Mouse (Mus musculus): Measurements from ENCODE around the gene Tcp10c. TPM values are rescaled to one million over a fixed set of nuclear protein-coding genes. Genes with fewer than 3 reads are reported as not detected.
A peak's percentile ranks its signal among the peaks of the same experiment; 100 is the strongest.
"Not testable (repeated sequence)": the region's sequence is repeated elsewhere in the genome, so short reads cannot be mapped to it uniquely, and the experiment has no call there.

Gene Tcp10c
- polyA plus RNA-seq, 1 experiment from 2014 or later = not detected

- not testable (repeated sequence) for H3K27ac ChIP-seq (ENCODE audit: low read depth, low read length); DNase-seq (ENCODE audit: low spot score, missing footprints); H3K4me2 ChIP-seq; H3K36me3 ChIP-seq (ENCODE audit: control insufficient read depth, insufficient read depth, low read length); H3K9me3 ChIP-seq (ENCODE audit: control insufficient read depth, low read length); H3K4me1 ChIP-seq (ENCODE audit: control insufficient read depth, insufficient read depth, low read length); H3K27me3 ChIP-seq (ENCODE audit: control insufficient read depth, insufficient read depth, low read length); H3K4me3 ChIP-seq (ENCODE audit: low read depth, low read length); H3K9ac ChIP-seq (ENCODE audit: low read length); ATAC-seq (ENCODE audit: low FRiP score)
- 67% methylated on average over 3 of the region's 6 CpGs for WGBS
These were observed 16.4 kb downstream of the Tcp10c start for GRCm38 (mm10) chr17:13370746-13371145.

DNA sequence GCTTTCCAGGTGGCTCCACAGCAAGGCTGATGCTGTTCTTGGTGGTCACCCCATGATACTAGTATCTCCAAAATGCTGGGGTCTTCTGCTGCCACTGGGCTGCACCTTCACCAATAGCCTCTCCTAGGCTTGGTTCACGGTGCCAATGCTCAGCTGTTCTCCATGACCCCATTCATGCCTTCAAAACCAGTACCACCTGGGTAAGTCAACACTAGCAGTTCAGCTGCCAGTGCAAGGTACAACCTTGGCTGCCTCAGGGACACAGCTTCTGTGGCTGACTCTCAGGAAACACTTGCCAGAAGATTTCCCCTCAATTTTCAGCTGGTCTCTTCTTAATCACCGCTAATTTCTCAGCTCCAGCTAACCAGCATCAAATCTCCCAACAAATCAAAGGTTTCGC is 24.0 kb downstream of the Tcp10c start:
- H3K27ac ChIP-seq (ENCODE audit: low read depth, low read length); H3K27me3 ChIP-seq (ENCODE audit: control insufficient read depth, insufficient read depth, low read length); H3K4me1 ChIP-seq (ENCODE audit: control insufficient read depth, insufficient read depth, low read length); H3K9ac ChIP-seq (ENCODE audit: low read length); H3K4me3 ChIP-seq (ENCODE audit: low read depth, low read length); ATAC-seq (ENCODE audit: low FRiP score); H3K9me3 ChIP-seq (ENCODE audit: control insufficient read depth, low read length); H3K36me3 ChIP-seq (ENCODE audit: control insufficient read depth, insufficient read depth, low read length); H3K4me2 ChIP-seq: not testable (repeated sequence)
- 84% methylated on average over 3 of the region's 3 CpGs for WGBS
- peak; percentile 75 for DNase-seq (ENCODE audit: low spot score, missing footprints)

- ATAC-seq (ENCODE audit: low FRiP score) (peak; percentile 10; the same call in 1 of the 2 replicates), DNase-seq (ENCODE audit: low spot score, missing footprints) (peak; percentile 44)
- H3K9me3 ChIP-seq (ENCODE audit: control insufficient read depth, low read length); H3K9ac ChIP-seq (ENCODE audit: low read length); H3K27ac ChIP-seq (ENCODE audit: low read depth, low read length); H3K4me2 ChIP-seq; H3K36me3 ChIP-seq (ENCODE audit: control insufficient read depth, insufficient read depth, low read length); H3K27me3 ChIP-seq (ENCODE audit: control insufficient read depth, insufficient read depth, low read length); H3K4me1 ChIP-seq (ENCODE audit: control insufficient read depth, insufficient read depth, low read length); H3K4me3 ChIP-seq (ENCODE audit: low read depth, low read length): not testable (repeated sequence)
- WGBS = 85% methylated on average over 4 of the region's 7 CpGs
These were observed 25.7 kb downstream of the Tcp10c start for GRCm38 (mm10) chr17:13379951-13380615.

- not testable (repeated sequence) for H3K36me3 ChIP-seq (ENCODE audit: control insufficient read depth, insufficient read depth, low read length); H3K9ac ChIP-seq (ENCODE audit: low read length); H3K27me3 ChIP-seq (ENCODE audit: control insufficient read depth, insufficient read depth, low read length); H3K9me3 ChIP-seq (ENCODE audit: control insufficient read depth, low read length); H3K4me3 ChIP-seq (ENCODE audit: low read depth, low read length); DNase-seq (ENCODE audit: low spot score, missing footprints); H3K27ac ChIP-seq (ENCODE audit: low read depth, low read length); H3K4me2 ChIP-seq; H3K4me1 ChIP-seq (ENCODE audit: control insufficient read depth, insufficient read depth, low read length); ATAC-seq (ENCODE audit: low FRiP score)
- 92% methylated on average over 2 of the region's 2 CpGs for WGBS
These were observed 26.9 kb downstream of the Tcp10c start for GRCm38 (mm10) chr17:13381286-13381685.

DNA sequence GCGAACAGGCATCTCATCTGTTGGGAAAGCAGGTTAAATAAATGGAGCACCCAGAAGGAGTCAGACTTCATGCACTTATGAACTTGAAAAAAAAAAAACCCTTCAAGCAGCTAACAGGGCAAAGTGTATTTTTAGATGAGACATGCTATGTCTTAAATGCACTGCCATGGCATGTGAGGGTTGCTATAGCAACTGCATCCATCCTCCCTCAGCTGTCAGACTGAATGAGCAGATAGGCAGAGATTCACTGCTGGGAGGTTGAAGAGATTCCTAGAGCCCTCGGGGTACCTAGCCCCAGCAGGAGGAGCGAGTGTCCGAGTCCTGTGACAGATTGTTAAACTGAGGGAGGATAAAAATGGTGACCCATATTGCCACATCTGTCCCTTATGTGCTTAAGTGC is 36.6 kb downstream of the Tcp10c start:
- WGBS = no CpG with 5 or more reads among the region's 4 CpGs

DNA sequence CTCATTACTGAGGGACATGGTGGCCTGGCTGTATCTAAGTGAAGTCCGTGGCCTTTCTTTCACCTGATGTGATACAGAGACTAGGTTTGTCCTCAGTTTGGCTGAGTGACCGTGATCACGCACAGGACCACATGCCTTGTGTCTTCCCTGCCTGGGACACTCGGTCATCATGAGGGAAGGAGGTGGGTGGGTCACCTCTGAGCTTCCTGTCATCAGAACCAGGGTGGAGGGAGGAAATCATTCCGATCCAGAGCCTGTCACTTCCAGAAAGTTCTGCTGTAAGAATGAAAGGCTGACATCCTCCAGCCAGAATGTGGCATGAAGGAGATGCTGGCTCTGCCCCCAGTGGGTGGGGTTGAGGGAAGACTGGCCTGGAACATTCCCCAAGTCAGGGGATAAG is 45.6 kb downstream of the Tcp10c start:
- DNase-seq (ENCODE audit: low spot score, missing footprints); H3K36me3 ChIP-seq (ENCODE audit: control insufficient read depth, insufficient read depth, low read length); H3K4me1 ChIP-seq (ENCODE audit: control insufficient read depth, insufficient read depth, low read length); H3K4me2 ChIP-seq; H3K27ac ChIP-seq (ENCODE audit: low read depth, low read length); H3K9ac ChIP-seq (ENCODE audit: low read length); ATAC-seq (ENCODE audit: low FRiP score); H3K4me3 ChIP-seq (ENCODE audit: low read depth, low read length); H3K27me3 ChIP-seq (ENCODE audit: control insufficient read depth, insufficient read depth, low read length): not testable (repeated sequence)
- 88% methylated on average over 4 of the region's 5 CpGs for WGBS
- peaks cover 13% of the 10 kb centered on the region; the same call in 1 of the 2 replicates for H3K9me3 ChIP-seq (ENCODE audit: control insufficient read depth, low read length)

More for the DNA sequence above, 36.6 kb downstream of the Tcp10c start:
- not testable (repeated sequence) for H3K9me3 ChIP-seq (ENCODE audit: control insufficient read depth, low read length); ATAC-seq (ENCODE audit: low FRiP score); H3K36me3 ChIP-seq (ENCODE audit: control insufficient read depth, insufficient read depth, low read length); H3K4me2 ChIP-seq; H3K4me3 ChIP-seq (ENCODE audit: low read depth, low read length); H3K27me3 ChIP-seq (ENCODE audit: control insufficient read depth, insufficient read depth, low read length); H3K4me1 ChIP-seq (ENCODE audit: control insufficient read depth, insufficient read depth, low read length); H3K9ac ChIP-seq (ENCODE audit: low read length); H3K27ac ChIP-seq (ENCODE audit: low read depth, low read length); DNase-seq (ENCODE audit: low spot score, missing footprints)

GRCm38 (mm10) chr17:13402118-13402517 is 47.7 kb downstream of the Tcp10c start:
- H3K4me2 ChIP-seq; H3K36me3 ChIP-seq (ENCODE audit: control insufficient read depth, insufficient read depth, low read length); H3K4me3 ChIP-seq (ENCODE audit: low read depth, low read length); H3K27me3 ChIP-seq (ENCODE audit: control insufficient read depth, insufficient read depth, low read length); DNase-seq (ENCODE audit: low spot score, missing footprints); H3K9ac ChIP-seq (ENCODE audit: low read length); H3K4me1 ChIP-seq (ENCODE audit: control insufficient read depth, insufficient read depth, low read length); H3K27ac ChIP-seq (ENCODE audit: low read depth, low read length): not testable (repeated sequence)
- H3K9me3 ChIP-seq (ENCODE audit: control insufficient read depth, low read length) = peaks cover 13% of the 10 kb centered on the region; the same call in 1 of the 2 replicates
- peak; percentile 41; the same call in 1 of the 2 replicates for ATAC-seq (ENCODE audit: low FRiP score)

DNA sequence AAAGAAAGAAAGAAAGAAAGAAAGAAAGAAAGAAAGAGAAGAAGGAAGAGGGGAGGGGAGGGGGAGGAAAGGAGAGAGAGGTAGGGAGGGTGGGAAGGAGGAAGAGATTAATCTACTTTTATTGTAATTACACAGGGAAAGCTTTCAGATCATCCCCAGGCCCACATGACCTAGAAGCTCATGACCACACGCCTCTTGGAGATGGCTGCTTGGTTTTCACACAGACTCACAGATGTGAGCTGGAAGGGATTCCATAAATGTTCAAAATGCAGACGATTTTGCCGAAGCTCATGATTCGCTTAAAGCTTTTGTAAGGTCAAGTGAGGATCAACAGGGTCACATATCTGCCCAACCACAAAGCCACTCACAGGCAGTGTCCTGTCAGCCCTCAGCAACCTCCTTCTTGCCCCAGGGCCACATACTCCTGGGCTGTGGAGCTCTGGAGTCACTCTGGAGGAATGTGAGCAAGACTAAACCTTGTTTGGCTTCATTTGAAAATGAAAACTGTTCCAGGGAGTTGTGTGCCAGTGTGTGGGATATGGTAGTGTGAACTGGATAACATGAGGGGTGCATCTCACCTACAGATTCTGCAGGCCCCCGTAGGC is 49.3 kb downstream of the Tcp10c start:
- DNase-seq (ENCODE audit: low spot score, missing footprints); H3K27me3 ChIP-seq (ENCODE audit: control insufficient read depth, insufficient read depth, low read length); H3K27ac ChIP-seq (ENCODE audit: low read depth, low read length); H3K4me2 ChIP-seq; H3K4me1 ChIP-seq (ENCODE audit: control insufficient read depth, insufficient read depth, low read length); H3K4me3 ChIP-seq (ENCODE audit: low read depth, low read length); H3K36me3 ChIP-seq (ENCODE audit: control insufficient read depth, insufficient read depth, low read length); ATAC-seq (ENCODE audit: low FRiP score); H3K9ac ChIP-seq (ENCODE audit: low read length); H3K9me3 ChIP-seq (ENCODE audit: control insufficient read depth, low read length): not testable (repeated sequence)
- 82% methylated on average over 5 of the region's 5 CpGs for WGBS

DNA sequence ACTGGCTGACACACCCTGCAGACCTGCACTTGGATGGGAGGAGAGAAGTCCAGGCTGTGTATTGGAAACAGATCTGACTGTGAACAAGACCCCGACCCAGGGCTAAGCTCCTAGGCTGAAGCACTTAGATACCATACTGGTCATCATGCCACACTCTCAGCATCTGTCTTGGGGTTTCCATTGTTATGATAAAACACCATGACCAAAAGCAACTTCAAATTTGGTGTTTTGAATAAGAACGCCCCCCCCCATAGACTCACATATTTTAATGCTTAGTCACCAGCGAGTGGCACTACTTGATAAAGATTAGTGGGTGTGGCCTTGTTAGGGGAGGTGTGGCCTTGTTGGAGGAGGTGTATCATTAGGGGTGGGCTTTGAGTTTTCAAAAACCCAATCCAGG is 51.7 kb downstream of the Tcp10c start:
- ATAC-seq (ENCODE audit: low FRiP score); H3K27me3 ChIP-seq (ENCODE audit: control insufficient read depth, insufficient read depth, low read length); H3K4me1 ChIP-seq (ENCODE audit: control insufficient read depth, insufficient read depth, low read length); H3K27ac ChIP-seq (ENCODE audit: low read depth, low read length); H3K4me2 ChIP-seq; H3K9me3 ChIP-seq (ENCODE audit: control insufficient read depth, low read length); H3K9ac ChIP-seq (ENCODE audit: low read length); DNase-seq (ENCODE audit: low spot score, missing footprints); H3K36me3 ChIP-seq (ENCODE audit: control insufficient read depth, insufficient read depth, low read length); H3K4me3 ChIP-seq (ENCODE audit: low read depth, low read length): not testable (repeated sequence)
- WGBS = 81% methylated on average over 3 of the region's 3 CpGs
